Mouse (Mus musculus) neural tube, embryonic 13.5 days (tissue): Measurements from ENCODE around the gene Helt. TPM values are rescaled to one million over a fixed set of nuclear protein-coding genes. Genes with fewer than 3 reads are reported as not detected.

Experiments
- ATAC-seq: fragments of 200-750 bp; cut with Nextera tagmentation; 2 replicates; pipeline ENCODE4 v1.8.0; 2017; ENCODE audit warnings: low read depth, mild to moderate bottlenecking, moderate TSS enrichment, moderate library complexity
- H3K27ac ChIP-seq: fragments of 300-500 bp; sonication (generic); replicated peaks from 2 replicates; pipeline ENCODE4 v1.5.1; 2015; ENCODE audit warnings: moderate library complexity, mild to moderate bottlenecking, inconsistent platforms
- H3K27me3 ChIP-seq: fragments of 300-500 bp; sonication (generic); 2 replicates; pipeline ENCODE4 v1.6.1; 2015; ENCODE audit warnings: mild to moderate bottlenecking, inconsistent platforms
- H3K36me3 ChIP-seq: fragments of 300-500 bp; sonication (generic); 2 replicates; pipeline ENCODE4 v1.6.1; 2015; ENCODE audit warnings: mild to moderate bottlenecking, inconsistent platforms
- H3K4me1 ChIP-seq: fragments of 300-500 bp; sonication (generic); replicated peaks from 2 replicates; pipeline ENCODE4 v1.6.1; 2015; ENCODE audit warnings: inconsistent platforms
- H3K4me2 ChIP-seq: fragments of 300-500 bp; sonication (generic); 2 replicates; pipeline ENCODE4 v1.6.1; 2015; ENCODE audit warnings: inconsistent platforms, mild to moderate bottlenecking, moderate library complexity
- H3K4me3 ChIP-seq: fragments of 300-500 bp; sonication (generic); 2 replicates; pipeline ENCODE4 v1.5.1; 2015; ENCODE audit warnings: mild to moderate bottlenecking, inconsistent platforms
- H3K9ac ChIP-seq: fragments of 300-500 bp; sonication (generic); 2 replicates; pipeline ENCODE4 v1.6.1; 2015; ENCODE audit warnings: moderate library complexity, mild to moderate bottlenecking, inconsistent platforms
- H3K9me3 ChIP-seq: fragments of 300-500 bp; sonication (generic); 2 replicates; pipeline ENCODE4 v1.6.1; 2016; ENCODE audit warnings: inconsistent platforms
- WGBS: fragments of 180-500 bp; shearing (Covaris S2); methylation state at CpG from one replicate; pipeline ENCODE4 v1.1.7; 2015; 5-methylcytosine and 5-hydroxymethylcytosine counted together
- polyA plus RNA-seq: library from polyadenylated mRNA; unstranded; fragments of >200 nt; fragmentation: Nextera tagmentation; extraction: Ambion mirVana; gene quantifications from 2 replicates; pipeline ENCODE4 v1.2.1, GENCODE M21; 2015

Helt gene
- polyA plus RNA-seq, 1 experiment from 2014 or later, result 0.36 TPM

DNA sequence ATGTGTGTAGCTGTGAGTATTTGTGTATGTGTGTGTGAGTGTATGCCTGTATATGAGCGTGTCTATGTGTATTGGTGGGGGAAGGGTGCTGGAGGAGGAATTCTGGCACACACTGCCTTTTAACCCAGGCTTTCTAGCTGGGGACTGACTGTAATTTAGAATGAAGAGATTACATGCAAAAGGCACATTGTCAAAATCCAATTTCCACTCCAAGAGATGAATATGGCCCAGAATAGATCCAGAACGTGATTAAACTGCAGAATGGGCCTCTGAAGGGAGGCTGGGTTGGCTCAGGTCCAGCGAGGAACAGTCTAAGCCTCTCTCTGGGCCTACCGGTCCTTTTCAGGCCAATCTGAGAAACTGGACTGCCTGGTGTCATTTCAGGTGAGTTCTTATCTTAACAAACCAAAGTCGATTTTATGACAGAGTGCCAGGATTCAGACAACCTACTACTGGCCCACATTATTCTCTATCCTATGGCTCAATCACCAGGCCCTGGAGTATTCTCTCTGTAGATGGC is 29.3 kb upstream of the Helt start:
- ATAC-seq, result no peak
- WGBS, result 77% methylated on average over 5 of the region's 5 CpGs
- H3K4me1 ChIP-seq, result no peaks in the 10 kb centered on the region

GRCm38 (mm10) chr8:46322833-46323232 is 28.4 kb upstream of the Helt start:
- no peaks in the 10 kb centered on the region for H3K36me3 ChIP-seq
- H3K9ac ChIP-seq, result no peak overlapping the region
- no peak for ATAC-seq
- H3K4me3 ChIP-seq, result no peak overlapping the region
- 81% methylated on average over 2 of the region's 2 CpGs for WGBS
- no peak overlapping the region for H3K4me2 ChIP-seq
- no peak overlapping the region for H3K27ac ChIP-seq
- H3K27me3 ChIP-seq, result no peaks in the 10 kb centered on the region
- H3K4me1 ChIP-seq, result no peaks in the 10 kb centered on the region
- no peaks in the 10 kb centered on the region for H3K9me3 ChIP-seq

More for the DNA sequence above, 29.3 kb upstream of the Helt start:
- Histone ChIP-seq H3K9ac (no peak overlapping the region), H3K36me3 (no peaks in the 10 kb centered on the region), H3K4me3 (no peak overlapping the region), H3K27ac (no peak overlapping the region), H3K4me2 (no peak overlapping the region), H3K27me3 (no peaks in the 10 kb centered on the region), H3K9me3 (no peaks in the 10 kb centered on the region)

DNA sequence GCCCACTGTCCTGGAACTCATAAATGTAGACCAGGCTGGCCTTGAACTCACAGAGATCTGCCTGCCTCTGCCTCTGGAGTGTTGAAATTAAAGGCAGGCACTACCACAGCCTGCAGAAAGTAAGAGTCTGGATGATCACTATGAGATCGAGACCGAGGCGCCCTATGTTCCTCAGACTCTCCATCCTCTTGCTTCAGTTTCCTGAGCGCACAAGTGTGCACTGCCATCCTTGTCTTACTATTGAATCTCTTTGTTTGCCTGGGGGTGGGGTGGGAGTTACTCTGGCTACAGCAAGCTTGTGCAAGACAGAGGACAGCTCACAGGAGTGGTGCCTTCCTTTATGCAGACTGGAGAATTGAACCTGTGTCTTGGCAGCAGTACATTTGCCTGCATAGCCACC is 27.9 kb upstream of the Helt start:
- Histone ChIP-seq H3K27ac (no peak overlapping the region), H3K4me3 (no peak overlapping the region), H3K27me3 (no peaks in the 10 kb centered on the region), H3K9me3 (no peaks in the 10 kb centered on the region), H3K9ac (no peak overlapping the region), H3K4me1 (no peaks in the 10 kb centered on the region), H3K36me3 (no peaks in the 10 kb centered on the region), H3K4me2 (no peak overlapping the region)
- 97% methylated on average over 4 of the region's 4 CpGs for whole genome bisulfite sequencing
- ATAC-seq, result no peak

DNA sequence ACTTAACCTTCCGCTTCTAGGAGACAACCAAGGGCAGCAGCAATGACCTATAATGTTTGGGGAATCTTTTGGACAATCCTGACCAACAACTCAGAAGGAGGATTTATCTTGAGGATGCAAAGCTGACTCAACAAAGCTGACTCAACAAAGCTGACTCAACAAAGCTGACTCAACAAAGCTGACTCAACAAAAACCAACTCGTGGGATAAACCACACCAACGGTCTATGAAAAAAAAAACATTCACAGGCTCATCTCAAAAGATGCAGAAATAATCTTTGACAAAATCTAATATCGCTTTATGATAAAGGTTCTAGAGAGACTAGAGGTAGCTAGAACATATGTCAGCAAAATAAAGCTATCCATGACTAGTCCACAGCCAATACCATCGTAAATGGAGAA is 24.3 kb upstream of the Helt start:
- Histone ChIP-seq H3K4me1 (no peaks in the 10 kb centered on the region), H3K27me3 (no peaks in the 10 kb centered on the region), H3K4me2 (no peak overlapping the region), H3K9ac (no peak overlapping the region), H3K4me3 (no peak overlapping the region), H3K9me3 (no peaks in the 10 kb centered on the region), H3K27ac (no peak overlapping the region), H3K36me3 (no peaks in the 10 kb centered on the region)
- ATAC-seq, result no peak
- WGBS, result 95% methylated on average over 5 of the region's 5 CpGs

GRCm38 (mm10) chr8:46317161-46317560 is 22.7 kb upstream of the Helt start:
- WGBS, result 63% methylated on average over 7 of the region's 7 CpGs
- ATAC-seq, result no peak

DNA sequence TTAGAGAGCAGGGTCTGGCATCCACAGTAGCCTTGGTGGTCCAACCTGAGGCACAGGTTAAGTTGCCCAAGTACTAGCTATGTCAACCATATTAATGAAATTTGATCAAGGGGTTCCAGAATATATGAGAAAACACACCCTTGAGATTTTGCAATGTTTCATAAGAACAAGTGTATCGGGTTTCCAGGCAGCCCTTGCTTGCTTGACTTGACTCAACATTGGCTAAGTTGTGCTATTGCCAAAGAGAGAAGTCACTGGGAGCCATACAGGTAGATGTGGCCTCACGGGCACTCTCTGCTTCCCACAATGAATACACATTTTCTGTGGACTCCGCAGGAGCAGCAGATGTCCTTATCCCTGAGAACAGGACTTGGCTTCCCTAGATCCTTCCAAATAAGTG is 19.3 kb upstream of the Helt start:
- H3K4me2 ChIP-seq, result no peak overlapping the region
- no peak overlapping the region for H3K4me3 ChIP-seq
- H3K9ac ChIP-seq, result no peak overlapping the region
- H3K4me1 ChIP-seq, result no peaks in the 10 kb centered on the region
- no peak for ATAC-seq
- no peak overlapping the region for H3K27ac ChIP-seq
- H3K36me3 ChIP-seq, result no peaks in the 10 kb centered on the region
- no peaks in the 10 kb centered on the region for H3K27me3 ChIP-seq
- H3K9me3 ChIP-seq, result no peaks in the 10 kb centered on the region
- 81% methylated on average over 3 of the region's 3 CpGs for WGBS

More at GRCm38 (mm10) chr8:46317161-46317560, 22.7 kb upstream of the Helt start:
- Histone ChIP-seq H3K9ac (no peak overlapping the region), H3K27me3 (no peaks in the 10 kb centered on the region), H3K27ac (no peak overlapping the region), H3K9me3 (no peaks in the 10 kb centered on the region), H3K4me2 (no peak overlapping the region), H3K4me1 (no peaks in the 10 kb centered on the region), H3K36me3 (no peaks in the 10 kb centered on the region), H3K4me3 (no peak overlapping the region)

- no peak overlapping the region for H3K27ac ChIP-seq
- ATAC-seq, result no peak
- H3K36me3 ChIP-seq, result no peaks in the 10 kb centered on the region
- WGBS, result 14% methylated on average over 10 of the region's 10 CpGs
- H3K9ac ChIP-seq, result no peak overlapping the region
- no peak overlapping the region for H3K4me3 ChIP-seq
- no peak overlapping the region for H3K4me2 ChIP-seq
- H3K4me1 ChIP-seq, result no peaks in the 10 kb centered on the region
- H3K27me3 ChIP-seq, result no peaks in the 10 kb centered on the region
- no peaks in the 10 kb centered on the region for H3K9me3 ChIP-seq
Observed at GRCm38 (mm10) chr8:46311159-46311558, 16.7 kb upstream of the Helt start.

DNA sequence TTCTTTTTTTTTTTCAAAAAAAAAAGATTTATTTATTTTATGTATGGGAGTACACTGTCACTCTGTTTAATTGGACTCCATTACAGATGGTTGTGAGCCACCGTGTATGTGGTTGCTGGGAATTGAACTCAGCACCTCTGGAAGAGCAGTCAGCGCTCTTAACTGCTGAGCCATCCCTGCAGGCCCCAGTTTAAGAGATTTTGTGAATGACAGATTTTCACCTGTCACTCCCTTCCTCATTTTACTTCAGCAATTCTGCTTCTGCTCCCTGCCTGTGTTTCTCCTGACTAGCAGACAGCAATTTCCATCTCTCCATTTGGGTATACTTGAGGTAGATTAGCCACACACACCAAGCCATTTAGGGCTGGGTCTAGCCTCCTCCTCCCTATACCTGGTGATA is 13.7 kb upstream of the Helt start:
- Histone ChIP-seq H3K9ac (no peak overlapping the region), H3K27me3 (no peaks in the 10 kb centered on the region), H3K9me3 (no peaks in the 10 kb centered on the region), H3K36me3 (no peaks in the 10 kb centered on the region), H3K4me2 (no peak overlapping the region), H3K27ac (no peak overlapping the region), H3K4me1 (0 out of 2 replicates have a peak, but pooled peaks cover 2% of the 10 kb centered on the region), H3K4me3 (no peak overlapping the region)
- WGBS, result 85% methylated on average over 2 of the region's 2 CpGs
- ATAC-seq, result no peak

- Histone ChIP-seq H3K27ac (no peak overlapping the region), H3K9ac (no peak overlapping the region), H3K9me3 (no peaks in the 10 kb centered on the region), H3K4me2 (no peak overlapping the region), H3K27me3 (no peaks in the 10 kb centered on the region), H3K4me3 (no peak overlapping the region), H3K36me3 (no peaks in the 10 kb centered on the region), H3K4me1 (0 out of 2 replicates have a peak, but pooled peaks cover 2% of the 10 kb centered on the region)
- ATAC-seq, result no peak
- WGBS, result 8% methylated on average over 9 of the region's 9 CpGs
Observed at GRCm38 (mm10) chr8:46305733-46306349, 11.4 kb upstream of the Helt start.

DNA sequence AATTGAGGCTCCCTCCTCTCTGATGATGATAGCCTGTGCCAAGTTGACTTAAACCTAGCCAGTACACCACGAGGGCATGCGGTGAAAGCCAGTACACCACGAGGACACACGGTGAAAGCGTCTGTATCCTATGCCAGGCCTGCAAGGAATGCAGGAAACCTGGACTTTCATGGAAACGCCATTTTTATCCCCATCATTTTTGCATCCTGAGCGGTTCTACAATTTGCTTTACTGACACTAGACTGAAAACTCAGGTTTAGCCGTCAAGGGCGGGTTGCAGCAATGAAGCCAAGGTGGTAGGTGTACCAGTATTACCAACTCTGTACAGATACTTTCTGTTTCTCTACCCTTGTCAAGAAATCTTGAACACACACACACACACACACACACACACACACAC is 7.7 kb upstream of the Helt start:
- Histone ChIP-seq H3K36me3 (no peaks in the 10 kb centered on the region), H3K27me3 (peaks cover 24% of the 10 kb centered on the region), H3K9ac (no peak overlapping the region), H3K4me3 (no peak overlapping the region), H3K4me2 (no peak overlapping the region), H3K9me3 (no peaks in the 10 kb centered on the region), H3K4me1 (0 out of 2 replicates have a peak, but pooled peaks cover 2% of the 10 kb centered on the region), H3K27ac (no peak overlapping the region)
- 92% methylated on average over 9 of the region's 9 CpGs for WGBS
- ATAC-seq, result no peak

DNA sequence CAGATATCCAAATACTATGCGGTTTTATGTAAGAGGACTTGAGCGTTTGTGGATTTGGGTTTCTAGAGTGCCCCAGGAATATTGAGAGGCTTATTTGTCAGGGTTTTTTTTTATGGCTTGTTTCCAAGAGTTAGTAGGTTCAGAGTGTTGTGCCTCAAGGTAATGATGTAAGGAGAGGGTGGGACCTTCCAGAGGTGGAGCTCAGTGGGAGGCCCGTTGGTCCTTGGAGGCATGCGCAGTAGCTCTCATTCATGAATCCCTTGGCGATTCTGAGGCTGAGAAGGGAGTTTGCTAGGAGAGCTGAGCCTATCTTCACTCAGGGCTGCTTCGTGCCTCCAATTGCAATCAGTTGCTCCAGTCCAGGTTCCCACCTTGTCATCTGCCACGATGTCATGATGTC is 4.4 kb upstream of the Helt start:
- Histone ChIP-seq H3K27ac (no peak overlapping the region), H3K4me3 (no peak overlapping the region), H3K4me2 (no peak overlapping the region), H3K27me3 (peaks cover 56% of the 10 kb centered on the region), H3K9me3 (no peaks in the 10 kb centered on the region), H3K4me1 (peaks cover 13% of the 10 kb centered on the region), H3K9ac (no peak overlapping the region), H3K36me3 (no peaks in the 10 kb centered on the region)
- 22% methylated on average over 7 of the region's 7 CpGs for WGBS
- no peak for ATAC-seq

DNA sequence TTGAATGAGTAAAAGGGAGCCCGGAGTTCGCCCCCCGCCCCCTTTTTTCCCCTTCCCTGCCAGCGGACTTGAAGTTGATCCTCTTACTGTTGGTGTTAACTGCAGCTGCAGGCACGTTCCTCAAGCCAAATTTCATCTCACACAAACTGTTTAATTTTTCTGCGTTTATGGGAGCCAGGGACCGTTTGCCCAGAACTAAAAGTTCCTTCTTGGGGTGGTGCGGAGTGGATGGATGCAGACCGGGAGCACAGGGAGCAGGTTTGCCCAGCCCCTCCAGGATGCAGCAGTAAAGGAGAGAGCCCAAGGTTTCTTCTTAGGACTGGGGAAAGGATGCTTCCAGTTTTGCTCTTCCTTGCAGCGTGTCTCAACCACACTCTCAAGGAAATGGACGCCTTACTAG is 2.1 kb upstream of the Helt start:
- peaks cover 79% of the 10 kb centered on the region for H3K27me3 ChIP-seq
- ATAC-seq, result no peak
- no peaks in the 10 kb centered on the region for H3K9me3 ChIP-seq
- H3K4me2 ChIP-seq, result no peak overlapping the region
- WGBS, result under 1% methylated on average over 11 of the region's 11 CpGs
- peaks cover 25% of the 10 kb centered on the region for H3K4me1 ChIP-seq
- H3K27ac ChIP-seq, result no peak overlapping the region
- H3K36me3 ChIP-seq, result no peaks in the 10 kb centered on the region
- H3K4me3 ChIP-seq, result no peak overlapping the region
- H3K9ac ChIP-seq, result no peak overlapping the region

- H3K27ac ChIP-seq, result no peak overlapping the region
- no peaks in the 10 kb centered on the region for H3K36me3 ChIP-seq
- no peak for ATAC-seq
- H3K27me3 ChIP-seq, result peaks cover 85% of the 10 kb centered on the region
- no peak overlapping the region for H3K4me2 ChIP-seq
- peaks cover 31% of the 10 kb centered on the region for H3K4me1 ChIP-seq
- no peaks in the 10 kb centered on the region for H3K9me3 ChIP-seq
- H3K4me3 ChIP-seq, result no peak overlapping the region
- WGBS, result 0% methylated on average over 8 of the region's 8 CpGs
- H3K9ac ChIP-seq, result no peak overlapping the region
Observed at GRCm38 (mm10) chr8:46295951-46296350, 1.5 kb upstream of the Helt start.
